In the genomic region with DNA sequence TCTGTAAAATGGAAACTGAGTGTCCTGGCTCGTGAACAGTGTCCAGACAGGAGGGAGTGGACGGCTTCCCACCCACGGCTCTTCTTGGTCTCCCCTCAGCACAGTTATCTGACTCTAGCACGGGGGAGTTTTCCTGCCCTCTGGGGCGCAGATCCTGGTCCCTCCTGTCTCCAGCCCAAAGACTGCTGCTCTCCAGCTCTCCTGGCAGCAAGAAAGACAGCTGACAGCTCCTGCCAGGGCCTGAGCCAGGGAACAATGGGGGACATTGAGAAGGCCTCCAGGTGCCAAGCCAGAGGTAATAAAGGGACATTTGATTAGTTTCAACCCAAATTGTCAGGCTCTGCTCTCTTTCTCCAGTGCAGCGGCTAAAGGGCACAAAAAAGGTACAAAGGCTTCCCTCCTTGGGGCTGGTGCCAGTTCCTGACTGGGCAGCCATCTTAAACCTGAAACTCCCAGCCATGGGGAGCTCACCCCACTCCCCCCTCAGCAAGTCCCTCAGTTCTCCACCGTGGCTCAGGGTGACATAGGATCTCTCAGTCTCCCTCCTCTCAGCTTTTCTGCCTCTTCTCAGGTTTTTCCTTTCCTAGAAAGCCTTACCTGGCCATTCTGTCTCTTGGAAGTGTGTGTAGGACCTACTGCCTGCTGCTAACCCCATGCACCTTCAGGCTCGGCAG, we compare ENCODE assay signal across 9 mouse cellular contexts. TPM values are rescaled to one million over a fixed set of nuclear protein-coding genes. Genes with fewer than 3 reads are reported as not detected.
DNase-seq lines count a peak whose midpoint lies in the region; ATAC-seq and TF ChIP-seq lines count a peak whose summit lies in the region.
"Had no signal": no experiment of that assay in that cellular context is flagged by ENCODE, and none has a peak within 500 bp of the region (broad histone marks: within the 10 kb centered on the region; RNA-seq: fewer than 3 reads in every experiment).

No protein-coding gene starts in this region.

- no peak for TF ChIP-seq CTCF in stomach, postnatal 0 days (IDR thresholded peaks at IDR 0.05; ENCODE audit: low read depth)
- TF ChIP-seq CTCF in layer of hippocampus, adult 2 months (conservative IDR thresholded peaks at IDR 0.05) = no peak

- ATAC-seq in stomach, embryonic 16.5 days (ENCODE audit: insufficient read depth, low FRiP score) = no peak
- no peak for ATAC-seq in stomach, postnatal 0 days (ENCODE audit: low FRiP score, low TSS enrichment)
- ATAC-seq: lung, postnatal 0 days had no signal

- WGBS in stomach, embryonic 16.5 days = 71% methylated on average over 8 of the region's 8 CpGs
- WGBS in stomach, postnatal 0 days = 73% methylated on average over 8 of the region's 8 CpGs
- WGBS in limb, embryonic 10.5 days = 80% methylated on average over 8 of the region's 8 CpGs

- peaks cover 43% of the 10 kb centered on the region for H3K4me1 ChIP-seq in stomach, embryonic 16.5 days (ENCODE audit: control insufficient read depth, insufficient read depth, low read length)
- H3K4me1 ChIP-seq in stomach, postnatal 0 days (replicated peaks; ENCODE audit: control insufficient read depth, insufficient read depth) = 0 out of 2 replicates have a peak, but pooled peaks cover 3% of the 10 kb centered on the region
- H3K4me1 ChIP-seq in limb, embryonic 10.5 days = peaks cover 72% of the 10 kb centered on the region

- intact Hi-C loops in heart, postnatal 25 days (cut with DNase I) = no loop called here

- H3K9me3 ChIP-seq in stomach, embryonic 16.5 days (replicated peaks; ENCODE audit: control insufficient read depth, low read length) = no peaks in the 10 kb centered on the region
- no peaks in the 10 kb centered on the region for H3K9me3 ChIP-seq in stomach, postnatal 0 days (ENCODE audit: control insufficient read depth, low read length)
- H3K9me3 ChIP-seq in limb, embryonic 10.5 days (replicated peaks) = no peaks in the 10 kb centered on the region

- no peak for TF ChIP-seq EP300 in stomach, postnatal 0 days (optimal IDR thresholded peaks at IDR 0.05)

- no peaks in the 10 kb centered on the region for H3K36me3 ChIP-seq in stomach, embryonic 16.5 days (ENCODE audit: control insufficient read depth, insufficient read depth, low read length)
- no peaks in the 10 kb centered on the region for H3K36me3 ChIP-seq in stomach, postnatal 0 days (ENCODE audit: control insufficient read depth, insufficient read depth, low read length)
- H3K36me3 ChIP-seq in limb, embryonic 10.5 days = no peaks in the 10 kb centered on the region

- no peak overlapping the region for H3K4me3 ChIP-seq in stomach, embryonic 16.5 days (replicated peaks; ENCODE audit: low read length)
- H3K4me3 ChIP-seq in stomach, postnatal 0 days (ENCODE audit: low read depth, low read length) = no peak overlapping the region
- H3K4me3 ChIP-seq in limb, embryonic 10.5 days = no peak overlapping the region
- H3K4me3 ChIP-seq in layer of hippocampus, adult 2 months = no peak overlapping the region

- no peaks in the 10 kb centered on the region for H3K27me3 ChIP-seq in stomach, embryonic 16.5 days (ENCODE audit: control insufficient read depth, insufficient read depth, low read length)
- H3K27me3 ChIP-seq in stomach, postnatal 0 days (ENCODE audit: control insufficient read depth, insufficient read depth, low read length) = no peaks in the 10 kb centered on the region
- H3K27me3 ChIP-seq in limb, embryonic 10.5 days (ENCODE audit: low read depth, poor library complexity, severe bottlenecking) = no peaks in the 10 kb centered on the region

- H3K9ac ChIP-seq in stomach, embryonic 16.5 days (ENCODE audit: low read length) = peak overlapping the region; percentile 22; the same call in 1 of the 2 replicates
- no peak overlapping the region for H3K9ac ChIP-seq in stomach, postnatal 0 days (ENCODE audit: low read length)

- no peak overlapping the region for H3K4me2 ChIP-seq in stomach, embryonic 16.5 days (ENCODE audit: low read depth, low read length)
- H3K4me2 ChIP-seq in stomach, postnatal 0 days (replicated peaks; ENCODE audit: low read depth) = no peak overlapping the region

- DNase-seq in heart, adult 11 months = peak; percentile 91
- DNase-seq in heart, postnatal 25 days (ENCODE audit: low spot score) = no peak
- no peak for DNase-seq in stomach, postnatal 0 days (ENCODE audit: low spot score)
- no peak for DNase-seq in limb, embryonic 10.5 days (ENCODE audit: low spot score)
- DNase-seq in testis, postnatal 10 days (ENCODE audit: low spot score) = peak; percentile 54
- DNase-seq in layer of hippocampus, adult 2 months (ENCODE audit: low spot score in 2 of 2) = no peak
- no peak for DNase-seq in adrenal gland, postnatal 36 days

- no peak overlapping the region; the same call in 1 of the 2 replicates for H3K27ac ChIP-seq in stomach, embryonic 16.5 days (ENCODE audit: low read length)
- H3K27ac ChIP-seq in stomach, postnatal 0 days (replicated peaks) = no peak overlapping the region
- H3K27ac ChIP-seq in limb, embryonic 10.5 days = peak overlapping the region; percentile 63; the same call in 1 of the 2 replicates
- no peak overlapping the region for H3K27ac ChIP-seq in layer of hippocampus, adult 2 months

RNA-seq across cellular contexts. Expression of a gene that starts 11.5 kb away (rescaled TPM):
- 1 to 10 TPM; 8.4 to 9.0 TPM for total RNA-seq in heart, postnatal 25 days (2021)
- polyA plus RNA-seq in stomach, embryonic 16.5 days (2015; fragmentation: Nextera tagmentation; extraction: Ambion mirVana) = 15.7 and 17.4 TPM in 2 replicates
- 8.8 and 9.6 TPM in 2 replicates for polyA plus RNA-seq in stomach, postnatal 0 days (2015; fragmentation: Nextera tagmentation; extraction: Ambion mirVana)
- polyA plus RNA-seq in limb, embryonic 10.5 days (2016; fragmentation: Nextera tagmentation; extraction: Ambion mirVana) = 20.3 and 22.3 TPM in 2 replicates
- total RNA-seq in layer of hippocampus, adult 2 months (2021) = 1 to 10 TPM; 6.3 TPM
- total RNA-seq in adrenal gland, postnatal 36 days (2021) = 10 to 100 TPM; 47.0 to 51.6 TPM

Comparison
In these comparisons a context has a peak if more than half of its experiments do, and no peak if none do; other contexts are left out.
1. DNase-seq: peak in heart, adult 11 months (single experiment) and testis, postnatal 10 days (single experiment); none in heart, postnatal 25 days (single experiment), stomach, postnatal 0 days (single experiment), limb, embryonic 10.5 days (single experiment), layer of hippocampus, adult 2 months (0 of 2) and adrenal gland, postnatal 36 days (0 of 2).
2. RNA of a gene that starts 11.5 kb away (total RNA-seq): 47.0 to 51.6 TPM in adrenal gland, postnatal 36 days; 8.4 to 9.0 TPM in heart, postnatal 25 days and 6.3 TPM in layer of hippocampus, adult 2 months; every median in the first group is over 4 times any median in the second.